Mouse (Mus musculus) liver, adult 2 months (tissue): Measurements from ENCODE around the gene Sstr3.

ENCODE experiments used
- CTCF ChIP-seq: fragments of 200-500 bp; IDR thresholded peaks from 2 replicates; pipeline ENCODE4 v1.5.1; 2011; ENCODE audit warnings: low read depth, low read length, control low read depth
- POLR2A ChIP-seq: fragments of 200-500 bp; IDR thresholded peaks from 2 replicates; pipeline ENCODE4 v1.6.1; 2011; ENCODE audit warnings: low read length, control low read depth; ENCODE audit not compliant: insufficient read depth; ENCODE audit errors: extremely low read depth

DNA sequence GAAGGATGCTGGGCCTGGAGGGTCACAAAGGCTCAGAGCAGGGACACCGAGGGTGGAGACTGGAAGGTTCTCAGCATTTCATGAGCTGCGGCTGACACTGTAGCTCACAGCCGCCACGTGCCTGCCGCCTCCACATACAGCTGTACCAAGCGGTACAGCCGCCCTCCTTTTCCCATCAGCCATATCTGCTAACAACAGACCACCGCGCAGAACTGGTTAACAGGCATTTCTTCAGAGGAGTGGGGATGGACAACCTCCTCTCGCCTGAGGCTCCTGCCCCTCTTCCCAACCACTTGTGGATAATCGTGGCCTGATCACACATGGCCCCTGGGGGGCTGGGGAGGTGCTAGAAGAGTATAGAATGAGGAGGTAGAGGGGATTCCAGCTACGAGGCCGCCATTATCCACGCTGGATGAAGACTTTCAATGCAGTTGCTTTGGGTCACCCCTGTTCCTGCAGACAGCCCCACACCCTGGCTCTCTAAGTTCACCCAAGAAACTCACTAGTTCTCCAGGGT lies 48.0 kb upstream of the Sstr3 start:
- TF ChIP-seq CTCF (no peak), POLR2A (no peak)
